22 mouse cellular contexts compared by ENCODE assay signal in genomic region chr12:105076511-105076910, GRCm38 (mm10). TPM values are rescaled to one million over a fixed set of nuclear protein-coding genes. Genes with fewer than 3 reads are reported as not detected.
DNase-seq lines count a peak whose midpoint lies in the region; ATAC-seq and TF ChIP-seq lines count a peak whose summit lies in the region.
"Had no signal": no experiment of that assay in that cellular context is flagged by ENCODE, and none has a peak within 500 bp of the region (broad histone marks: within the 10 kb centered on the region; RNA-seq: fewer than 3 reads in every experiment).

No protein-coding gene starts in this region.

- H3K27me3 ChIP-seq in hindbrain, embryonic 13.5 days: no peaks in the 10 kb centered on the region
- H3K27me3 ChIP-seq in hindbrain, postnatal 0 days (ENCODE audit: insufficient read depth, low read length): no peaks in the 10 kb centered on the region
- H3K27me3 ChIP-seq in ES-Bruce4 (ENCODE audit: control insufficient read depth, insufficient read depth, low read length, poor library complexity, severe bottlenecking): no peaks in the 10 kb centered on the region
- no peaks in the 10 kb centered on the region for H3K27me3 ChIP-seq in midbrain, embryonic 15.5 days (replicated peaks)
- H3K27me3 ChIP-seq: embryonic facial prominence, embryonic 15.5 days; limb, embryonic 12.5 days had no signal

- no peaks in the 10 kb centered on the region for H3K36me3 ChIP-seq in hindbrain, embryonic 13.5 days
- H3K36me3 ChIP-seq in hindbrain, postnatal 0 days (ENCODE audit: insufficient read depth, low read length): no peaks in the 10 kb centered on the region
- no peaks in the 10 kb centered on the region for H3K36me3 ChIP-seq in ES-Bruce4 (ENCODE audit: control insufficient read depth, insufficient read depth, low read length, poor library complexity, severe bottlenecking)
- H3K36me3 ChIP-seq in midbrain, embryonic 15.5 days (replicated peaks): no peaks in the 10 kb centered on the region
- H3K36me3 ChIP-seq: embryonic facial prominence, embryonic 15.5 days; limb, embryonic 12.5 days; midbrain, embryonic 12.5 days had no signal

- peak overlapping the region; percentile 66 for H3K27ac ChIP-seq in hindbrain, embryonic 13.5 days
- no peak overlapping the region for H3K27ac ChIP-seq in hindbrain, postnatal 0 days
- H3K27ac ChIP-seq in ES-Bruce4 (ENCODE audit: insufficient read depth, low read length): peak overlapping the region; percentile 97
- peak overlapping the region; percentile 49; the same call in 1 of the 2 replicates for H3K27ac ChIP-seq in midbrain, embryonic 15.5 days
- H3K27ac ChIP-seq: embryonic facial prominence, embryonic 15.5 days; heart, adult 2 months; limb, embryonic 12.5 days; midbrain, embryonic 12.5 days had no signal

- H3K9me3 ChIP-seq in hindbrain, embryonic 13.5 days: no peaks in the 10 kb centered on the region
- no peaks in the 10 kb centered on the region for H3K9me3 ChIP-seq in hindbrain, postnatal 0 days (ENCODE audit: low read length)
- H3K9me3 ChIP-seq in ES-Bruce4 (replicated peaks; ENCODE audit: control insufficient read depth, insufficient read depth, low read length, poor library complexity, severe bottlenecking): no peaks in the 10 kb centered on the region; the same call in 1 of the 2 replicates
- H3K9me3 ChIP-seq in midbrain, embryonic 15.5 days: no peaks in the 10 kb centered on the region
- H3K9me3 ChIP-seq: embryonic facial prominence, embryonic 15.5 days; limb, embryonic 12.5 days; midbrain, embryonic 12.5 days had no signal

- TF ChIP-seq POLR2A in ES-Bruce4 (IDR thresholded peaks at IDR 0.05; ENCODE audit: insufficient read depth, low read length): no peak

- H3K4me3 ChIP-seq in hindbrain, embryonic 13.5 days: no peak overlapping the region
- no peak overlapping the region for H3K4me3 ChIP-seq in hindbrain, postnatal 0 days (ENCODE audit: low read length)
- no peak overlapping the region for H3K4me3 ChIP-seq in ES-Bruce4 (ENCODE audit: low read depth, low read length)
- no peak overlapping the region for H3K4me3 ChIP-seq in midbrain, embryonic 15.5 days
- H3K4me3 ChIP-seq: embryonic facial prominence, embryonic 15.5 days; heart, adult 2 months; limb, embryonic 12.5 days; midbrain, embryonic 12.5 days had no signal

- DNase-seq in hindbrain, postnatal 0 days (ENCODE audit: low spot score): no peak
- DNase-seq in R1 (ENCODE audit: low read depth, low spot score): peak; percentile 76
- no peak for DNase-seq in adipocyte (ENCODE audit: low spot score)
- no peak for DNase-seq in left cerebral cortex, adult 11 months (ENCODE audit: low spot score)
- DNase-seq: cerebellum, adult 9-10 months; gastrocnemius, postnatal 36 days; heart, adult 2 months; kidney, adult 2 months; kidney, postnatal 14 days; lung, adult 18-20 months; lung, postnatal 10 days; retina, postnatal 1 day; right cerebral cortex, postnatal 25 days; thymus, postnatal 25 days had no signal

- no peak overlapping the region for H3K9ac ChIP-seq in hindbrain, embryonic 13.5 days
- H3K9ac ChIP-seq in hindbrain, postnatal 0 days (replicated peaks; ENCODE audit: low read length): no peak overlapping the region
- no peak overlapping the region for H3K9ac ChIP-seq in ES-Bruce4 (ENCODE audit: low read depth, poor library complexity, severe bottlenecking)
- H3K9ac ChIP-seq in midbrain, embryonic 15.5 days: no peak overlapping the region
- H3K9ac ChIP-seq: embryonic facial prominence, embryonic 15.5 days; limb, embryonic 12.5 days; midbrain, embryonic 12.5 days had no signal

- no peak for TF ChIP-seq CTCF in hindbrain, postnatal 0 days (IDR thresholded peaks at IDR 0.05; ENCODE audit: low read depth)
- no peak for TF ChIP-seq CTCF in ES-Bruce4 (IDR thresholded peaks at IDR 0.05; ENCODE audit: low read depth, low read length)

- H3K4me1 ChIP-seq in hindbrain, embryonic 13.5 days (replicated peaks): peaks cover 8% of the 10 kb centered on the region
- H3K4me1 ChIP-seq in hindbrain, postnatal 0 days (ENCODE audit: insufficient read depth, low read length): no peaks in the 10 kb centered on the region
- peaks cover 7% of the 10 kb centered on the region for H3K4me1 ChIP-seq in ES-Bruce4 (ENCODE audit: control insufficient read depth, insufficient read depth, low read length)
- peaks cover 11% of the 10 kb centered on the region for H3K4me1 ChIP-seq in midbrain, embryonic 15.5 days
- H3K4me1 ChIP-seq: embryonic facial prominence, embryonic 15.5 days; limb, embryonic 12.5 days had no signal

- 78% methylated on average over 3 of the region's 3 CpGs for WGBS in hindbrain, embryonic 13.5 days
- WGBS in hindbrain, postnatal 0 days: 73% methylated on average over 3 of the region's 3 CpGs
- WGBS in midbrain, embryonic 15.5 days: 88% methylated on average over 3 of the region's 3 CpGs

- H3K4me2 ChIP-seq in hindbrain, embryonic 13.5 days: no peak overlapping the region
- H3K4me2 ChIP-seq in hindbrain, postnatal 0 days (ENCODE audit: low read depth, low read length): no peak overlapping the region
- H3K4me2 ChIP-seq in midbrain, embryonic 15.5 days: no peak overlapping the region
- H3K4me2 ChIP-seq: embryonic facial prominence, embryonic 15.5 days; limb, embryonic 12.5 days; liver, embryonic 11.5 days; midbrain, embryonic 12.5 days had no signal

- no peak for ATAC-seq in hindbrain, embryonic 13.5 days (ENCODE audit: low FRiP score)
- no peak for ATAC-seq in hindbrain, postnatal 0 days
- ATAC-seq in midbrain, embryonic 15.5 days (replicated peaks): no peak
- ATAC-seq: inflammation-experienced regulatory T-cells, adult 6 months had no signal

- peak; percentile 75 for TF ChIP-seq EP300 in ES-Bruce4 (IDR thresholded peaks at IDR 0.05; ENCODE audit: insufficient read depth, low read depth, low read length)

RNA-seq across cellular contexts. Expression of gene Glrx5, which starts 44.0 kb away (rescaled TPM):
- polyA plus RNA-seq in hindbrain, embryonic 13.5 days (2015; fragmentation: Nextera tagmentation; extraction: Ambion mirVana): 156 and 158 TPM in 2 replicates
- 28.6 and 43.1 TPM in 2 replicates for total RNA-seq in hindbrain, postnatal 0 days (2014; rRNA removed)
- polyA plus RNA-seq in hindbrain, postnatal 0 days (2015; fragmentation: Nextera tagmentation; extraction: Ambion mirVana): 195 and 199 TPM in 2 replicates
- polyA plus RNA-seq in ES-Bruce4 (2011; ENCODE audit: insufficient read depth, insufficient read length, low read depth, missing spikeins): 36.4 and 38.7 TPM in 2 replicates
- 143 and 144 TPM in 2 replicates for polyA plus RNA-seq in midbrain, embryonic 15.5 days (2015; fragmentation: Nextera tagmentation; extraction: Ambion mirVana)
